Comparison of ENCODE assay signal across 30 mouse cellular contexts in genomic region chr9:61296311-61296947, GRCm38 (mm10).
A peak's percentile ranks its signal among the peaks of the same experiment; 100 is the strongest.
DNase-seq lines count a peak whose midpoint lies in the region; ATAC-seq lines count a peak whose summit lies in the region.
"Had no signal": no experiment of that assay in that cellular context is flagged by ENCODE, and none has a peak within 500 bp of the region (broad histone marks: within the 10 kb centered on the region; RNA-seq: fewer than 3 reads in every experiment).

No protein-coding gene starts in this region.

- no peak overlapping the region for H3K9ac ChIP-seq in midbrain, embryonic 15.5 days
- H3K9ac ChIP-seq: embryonic facial prominence, embryonic 15.5 days; forebrain, embryonic 13.5 days; heart, embryonic 15.5 days; liver, embryonic 14.5 days; neural tube, embryonic 15.5 days; stomach, embryonic 15.5 days had no signal

- peak overlapping the region; percentile 39 for H3K27ac ChIP-seq in midbrain, embryonic 10.5 days (replicated peaks)
- H3K27ac ChIP-seq in midbrain, embryonic 15.5 days = no peak overlapping the region
- H3K27ac ChIP-seq: embryonic facial prominence, embryonic 15.5 days; forebrain, embryonic 13.5 days; heart, embryonic 10.5 days; heart, embryonic 15.5 days; liver, embryonic 14.5 days; macrophage; neural tube, embryonic 15.5 days; stomach, embryonic 15.5 days had no signal

- peaks cover 42% of the 10 kb centered on the region for H3K4me1 ChIP-seq in midbrain, embryonic 10.5 days
- peaks cover 11% of the 10 kb centered on the region for H3K4me1 ChIP-seq in midbrain, embryonic 15.5 days
- H3K4me1 ChIP-seq: heart, embryonic 15.5 days; stomach, embryonic 15.5 days had no signal

- no peak for ATAC-seq in midbrain, embryonic 15.5 days (replicated peaks)
- ATAC-seq: forebrain, embryonic 13.5 days; hindbrain, embryonic 16.5 days had no signal

- no peaks in the 10 kb centered on the region for H3K9me3 ChIP-seq in midbrain, embryonic 10.5 days (replicated peaks)
- H3K9me3 ChIP-seq in midbrain, embryonic 15.5 days = no peaks in the 10 kb centered on the region
- H3K9me3 ChIP-seq: embryonic facial prominence, embryonic 15.5 days; forebrain, embryonic 13.5 days; G1E; heart, embryonic 10.5 days; heart, embryonic 15.5 days; neural tube, embryonic 15.5 days; stomach, embryonic 15.5 days had no signal

- DNase-seq in cerebellum, adult 9-10 months = peak; percentile 10
- DNase-seq in cerebellum, postnatal 25 days = no peak
- DNase-seq in kidney, adult 18-20 months = peak; percentile 50
- DNase-seq in kidney, postnatal 4 days = no peak
- no peak for DNase-seq in midbrain, embryonic 10.5 days (ENCODE audit: low spot score)
- no peak for DNase-seq in retina, postnatal 1 day
- DNase-seq: adrenal gland, postnatal 10 days; cerebellum, adult 8-10 months; embryo, embryonic 11 days; gastrocnemius, postnatal 25 days; heart, adult 11 months; layer of hippocampus, postnatal 36 days; left cerebral cortex, postnatal 4 days; liver; lung, adult 2 months; lung, postnatal 10 days; midbrain, embryonic 14.5 days; right cerebral cortex, postnatal 25 days; thymus, postnatal 14 days had no signal

- no peaks in the 10 kb centered on the region for H3K36me3 ChIP-seq in midbrain, embryonic 10.5 days
- no peaks in the 10 kb centered on the region for H3K36me3 ChIP-seq in midbrain, embryonic 15.5 days (replicated peaks)
- H3K36me3 ChIP-seq: embryonic facial prominence, embryonic 15.5 days; G1E; heart, embryonic 10.5 days; heart, embryonic 15.5 days; neural tube, embryonic 15.5 days; stomach, embryonic 15.5 days had no signal

- H3K4me2 ChIP-seq in midbrain, embryonic 15.5 days = no peak overlapping the region
- H3K4me2 ChIP-seq: embryonic facial prominence, embryonic 15.5 days; forebrain, embryonic 13.5 days; heart, embryonic 15.5 days; neural tube, embryonic 15.5 days; stomach, embryonic 15.5 days had no signal

- H3K4me3 ChIP-seq in midbrain, embryonic 10.5 days = no peak overlapping the region
- H3K4me3 ChIP-seq in midbrain, embryonic 15.5 days = no peak overlapping the region
- H3K4me3 ChIP-seq: embryonic facial prominence, embryonic 15.5 days; forebrain, embryonic 13.5 days; heart, embryonic 10.5 days; heart, embryonic 15.5 days; neural tube, embryonic 15.5 days; stomach, embryonic 15.5 days had no signal

- 94% methylated on average over 9 of the region's 9 CpGs for WGBS in midbrain, embryonic 10.5 days
- WGBS in midbrain, embryonic 15.5 days = 92% methylated on average over 9 of the region's 9 CpGs

- H3K27me3 ChIP-seq in midbrain, embryonic 10.5 days (ENCODE audit: low read depth, poor library complexity, severe bottlenecking) = peaks cover 46% of the 10 kb centered on the region
- 0 out of 2 replicates have a peak, but pooled peaks cover 2% of the 10 kb centered on the region for H3K27me3 ChIP-seq in midbrain, embryonic 15.5 days (replicated peaks)
- H3K27me3 ChIP-seq: stomach, embryonic 15.5 days had no signal

Comparison
In these comparisons a context has a peak if more than half of its experiments do, and no peak if none do; other contexts are left out.
1. DNase-seq: peak in cerebellum, adult 9-10 months (single experiment) and kidney, adult 18-20 months (single experiment); none in cerebellum, postnatal 25 days (0 of 2), kidney, postnatal 4 days (0 of 2), midbrain, embryonic 10.5 days (single experiment) and retina, postnatal 1 day (single experiment).